Mouse (Mus musculus) E14TG2a.4 (cell line): ENCODE data around the gene Synpr.

ENCODE experiments used
- H3K27me3 ChIP-seq: 2 replicates; pipeline ENCODE4 v1.6.1; 2014; ENCODE audit warnings: low read length, control low read depth; ENCODE audit not compliant: insufficient read depth
- H3K36me3 ChIP-seq: 2 replicates; pipeline ENCODE4 v1.6.1; 2014; ENCODE audit warnings: low read length, control low read depth; ENCODE audit not compliant: insufficient read depth
- H3K4me1 ChIP-seq: replicated peaks from 2 replicates; pipeline ENCODE4 v1.6.1; 2014; ENCODE audit warnings: low read depth, low read length, control low read depth
- H3K4me3 ChIP-seq: replicated peaks from 2 replicates; pipeline ENCODE4 v1.5.1; 2014; ENCODE audit warnings: mild to moderate bottlenecking, low read length
- H3K9me3 ChIP-seq: 2 replicates; pipeline ENCODE4 v1.6.1; 2014; ENCODE audit warnings: low read length, control low read depth
- CTCF ChIP-seq: conservative IDR thresholded peaks from 2 replicates; pipeline ENCODE4 v1.5.1; 2014; ENCODE audit warnings: low read length
- NANOG ChIP-seq: IDR thresholded peaks from 2 replicates; pipeline ENCODE4 v1.6.1; 2014; ENCODE audit warnings: borderline replicate concordance, low read length, mixed read lengths
- POU5F1 ChIP-seq: IDR thresholded peaks from 2 replicates; pipeline ENCODE4 v1.6.1; 2014; ENCODE audit warnings: low read length, borderline replicate concordance

Gene Synpr

GRCm38 (mm10) chr14:13336162-13336561 lies 51.6 kb downstream of the Synpr start:
- Histone ChIP-seq H3K4me3 (no peak overlapping the region), H3K9me3 (peaks cover 5% of the 10 kb centered on the region; the same call in 1 of the 2 replicates), H3K36me3 (no peaks in the 10 kb centered on the region), H3K27me3 (no peaks in the 10 kb centered on the region), H3K4me1 (no peaks in the 10 kb centered on the region)
- no peak for TF ChIP-seq NANOG
- TF ChIP-seq POU5F1, result no peak
- TF ChIP-seq CTCF, result no peak

- TF ChIP-seq CTCF, result no peak
- TF ChIP-seq POU5F1, result no peak
- TF ChIP-seq NANOG, result no peak
- Histone ChIP-seq H3K36me3 (no peaks in the 10 kb centered on the region), H3K27me3 (no peaks in the 10 kb centered on the region), H3K4me3 (no peak overlapping the region), H3K9me3 (peaks cover 10% of the 10 kb centered on the region; the same call in 1 of the 2 replicates), H3K4me1 (no peaks in the 10 kb centered on the region)
These were observed 56.1 kb downstream of the Synpr start for GRCm38 (mm10) chr14:13340688-13341087.

GRCm38 (mm10) chr14:13344240-13344639 lies 59.7 kb downstream of the Synpr start:
- TF ChIP-seq POU5F1 (no peak), CTCF (no peak), NANOG (no peak)
- Histone ChIP-seq H3K4me1 (no peaks in the 10 kb centered on the region), H3K9me3 (peaks cover 34% of the 10 kb centered on the region), H3K4me3 (no peak overlapping the region), H3K36me3 (no peaks in the 10 kb centered on the region), H3K27me3 (no peaks in the 10 kb centered on the region)

- H3K9me3 ChIP-seq, result peaks cover 46% of the 10 kb centered on the region
- no peak for TF ChIP-seq POU5F1
- no peak for TF ChIP-seq CTCF
- TF ChIP-seq NANOG, result no peak
- H3K4me1 ChIP-seq, result no peaks in the 10 kb centered on the region
- no peaks in the 10 kb centered on the region for H3K27me3 ChIP-seq
- H3K36me3 ChIP-seq, result no peaks in the 10 kb centered on the region
- no peak overlapping the region for H3K4me3 ChIP-seq
These were observed 64.7 kb downstream of the Synpr start for GRCm38 (mm10) chr14:13349170-13349865.

- TF ChIP-seq NANOG (no peak), CTCF (peak; percentile 69)
- H3K4me1 ChIP-seq, result no peaks in the 10 kb centered on the region
- H3K4me3 ChIP-seq, result no peak overlapping the region
- peaks cover 23% of the 10 kb centered on the region for H3K9me3 ChIP-seq
- H3K27me3 ChIP-seq, result no peaks in the 10 kb centered on the region
- no peaks in the 10 kb centered on the region for H3K36me3 ChIP-seq
These were observed 69.6 kb downstream of the Synpr start for GRCm38 (mm10) chr14:13354154-13354553.

GRCm38 (mm10) chr14:13355569-13356362 lies 71.2 kb downstream of the Synpr start:
- peaks cover 9% of the 10 kb centered on the region; the same call in 1 of the 2 replicates for H3K9me3 ChIP-seq

GRCm38 (mm10) chr14:13357101-13357667 lies 72.6 kb downstream of the Synpr start:
- Histone ChIP-seq H3K4me3 (no peak overlapping the region), H3K4me1 (no peaks in the 10 kb centered on the region)

More at GRCm38 (mm10) chr14:13355569-13356362, 71.2 kb downstream of the Synpr start:
- Histone ChIP-seq H3K27me3 (no peaks in the 10 kb centered on the region), H3K4me1 (no peaks in the 10 kb centered on the region), H3K4me3 (no peak overlapping the region), H3K36me3 (no peaks in the 10 kb centered on the region)
- TF ChIP-seq CTCF, result peak; percentile 63
- TF ChIP-seq NANOG, result no peak

GRCm38 (mm10) chr14:13358037-13358436 lies 73.5 kb downstream of the Synpr start:
- no peaks in the 10 kb centered on the region for H3K27me3 ChIP-seq
- TF ChIP-seq NANOG (no peak), CTCF (no peak), POU5F1 (no peak)
- H3K4me3 ChIP-seq, result no peak overlapping the region
- no peaks in the 10 kb centered on the region for H3K4me1 ChIP-seq
- no peaks in the 10 kb centered on the region for H3K9me3 ChIP-seq
- no peaks in the 10 kb centered on the region for H3K36me3 ChIP-seq

More at GRCm38 (mm10) chr14:13357101-13357667, 72.6 kb downstream of the Synpr start:
- Histone ChIP-seq H3K36me3 (no peaks in the 10 kb centered on the region), H3K27me3 (no peaks in the 10 kb centered on the region), H3K9me3 (no peaks in the 10 kb centered on the region)
- TF ChIP-seq CTCF (no peak), POU5F1 (no peak), NANOG (no peak)
